Mouse (Mus musculus) liver, adult 2 months (tissue): ENCODE measurements around the gene Lats2.

Experiments
- CTCF ChIP-seq: fragments of 200-500 bp; IDR thresholded peaks from 2 replicates; pipeline ENCODE4 v1.5.1; 2011; ENCODE audit warnings: low read depth, low read length, control low read depth
- POLR2A ChIP-seq: fragments of 200-500 bp; IDR thresholded peaks from 2 replicates; pipeline ENCODE4 v1.6.1; 2011; ENCODE audit warnings: low read length, control low read depth; ENCODE audit not compliant: insufficient read depth; ENCODE audit errors: extremely low read depth

DNA sequence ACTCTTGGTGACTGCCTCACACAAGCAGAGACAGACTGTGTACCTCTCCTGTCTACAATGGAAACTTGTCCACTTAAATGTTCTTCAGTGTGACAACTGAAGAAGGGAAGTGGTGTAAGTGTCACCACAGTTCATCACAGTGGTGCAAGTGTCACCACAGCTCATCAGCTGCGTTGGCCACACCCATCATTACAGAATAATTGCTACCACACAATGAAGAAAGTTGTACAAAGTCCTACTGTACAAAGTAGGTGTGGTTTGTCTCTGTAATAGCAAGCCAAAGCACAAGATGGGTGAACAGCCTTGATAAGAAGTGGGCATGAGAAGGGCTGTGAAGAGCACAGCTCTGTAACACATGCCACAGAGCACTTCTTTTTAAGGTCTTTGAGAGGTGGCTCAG is 45.3 kb downstream of the Lats2 start:
- TF ChIP-seq CTCF, result no peak
- no peak for TF ChIP-seq POLR2A
